Mouse (Mus musculus): ENCODE results near the gene Nim1k. TPM values are rescaled to one million over a fixed set of nuclear protein-coding genes. Genes with fewer than 3 reads are reported as not detected.

The Nim1k gene
- polyA plus RNA-seq, 1 experiment from 2014 or later, result 0.73 TPM

Other genes with a start within 250 kb of the Nim1k start
- 0.06 TPM in 1 of 2 replicates, not detected in the other for gene Ccl28, start 132.1 kb downstream of the Nim1k start, polyA plus RNA-seq (2014; fragmentation: Nextera tagmentation; extraction: Ambion mirVana)
- 102 and 124 TPM in 2 replicates for gene Hmgcs1, start 65.5 kb downstream of the Nim1k start, polyA plus RNA-seq (2014; fragmentation: Nextera tagmentation; extraction: Ambion mirVana)
- gene Zfp131, start 35.0 kb upstream of the Nim1k start, polyA plus RNA-seq (2014; fragmentation: Nextera tagmentation; extraction: Ambion mirVana), result 23.9 and 26.0 TPM in 2 replicates
- gene AF067063, start 74.3 kb upstream of the Nim1k start, polyA plus RNA-seq (2014; fragmentation: Nextera tagmentation; extraction: Ambion mirVana), result not detected in 2 replicates
- gene D13Ertd608e, start 80.1 kb upstream of the Nim1k start, polyA plus RNA-seq (2014; fragmentation: Nextera tagmentation; extraction: Ambion mirVana), result not detected in 2 replicates
- gene Tcstv1, start 138.9 kb upstream of the Nim1k start, polyA plus RNA-seq (2014; fragmentation: Nextera tagmentation; extraction: Ambion mirVana), result not detected in 2 replicates
- gene Gm21761, start 173.4 kb upstream of the Nim1k start, polyA plus RNA-seq (2014; fragmentation: Nextera tagmentation; extraction: Ambion mirVana), result not detected in 2 replicates
- gene B020031M17Rik, start 194.9 kb upstream of the Nim1k start, polyA plus RNA-seq (2014; fragmentation: Nextera tagmentation; extraction: Ambion mirVana), result not detected in 2 replicates

Data from heart, embryonic 11.5 days (tissue).